Mouse (Mus musculus) frontal cortex, adult 2 months (tissue): Measurements from ENCODE around the gene Slc4a10. TPM values are rescaled to one million over a fixed set of nuclear protein-coding genes. Genes with fewer than 3 reads are reported as not detected.
"Not testable (repeated sequence)": the region's sequence is repeated elsewhere in the genome, so short reads cannot be mapped to it uniquely, and the experiment has no call there.

Source experiments
- DNase-seq, 2 experiments: peaks; one replicate each; pipeline ENCODE4 v3.0.0; 2022; ENCODE audit warnings: low spot score in 1 of 2; ENCODE audit errors: extremely low spot score in 1 of 2
- polyA plus RNA-seq: library from polyadenylated mRNA; depleted of rRNA; stranded (reverse); fragments of >200 nt; gene quantifications from 2 replicates; pipeline ENCODE4 v1.2.3, GENCODE M21; 2012; rRNA removed

Gene Slc4a10
- polyA plus RNA-seq = 128 and 138 TPM in 2 replicates

GRCm38 (mm10) chr2:62046421-62046845, at the start of gene Slc4a10:
Slc4a10 (plus strand) TSS chr2:62046462.
- DNase-seq = peak; percentile 65 to 78

- DNase-seq = not testable (repeated sequence)
Measured at GRCm38 (mm10) chr2:62001251-62001650, 45.0 kb upstream of the Slc4a10 start.

GRCm38 (mm10) chr2:62018209-62018608, 28.1 kb upstream of the Slc4a10 start:
- no peak for DNase-seq

GRCm38 (mm10) chr2:62046861-62047503, 720 bp downstream of the Slc4a10 start:
- DNase-seq = no peak

- peak; percentile 60 to 84 for DNase-seq
Measured at GRCm38 (mm10) chr2:62047504-62048005, 1.3 kb downstream of the Slc4a10 start.

GRCm38 (mm10) chr2:62048116-62048515, 1.9 kb downstream of the Slc4a10 start:
- DNase-seq = peak in 1 of 2 experiments; percentile 17

- DNase-seq = no peak
Measured at GRCm38 (mm10) chr2:62076512-62076911, 30.2 kb downstream of the Slc4a10 start.

GRCm38 (mm10) chr2:62087566-62087965, 41.3 kb downstream of the Slc4a10 start:
- DNase-seq = no peak

GRCm38 (mm10) chr2:62088715-62089114, 42.5 kb downstream of the Slc4a10 start:
- no peak for DNase-seq

- no peak for DNase-seq
Measured at GRCm38 (mm10) chr2:62089208-62089607, 42.9 kb downstream of the Slc4a10 start.

GRCm38 (mm10) chr2:62100526-62100925, 54.3 kb downstream of the Slc4a10 start:
- no peak for DNase-seq

- peak; percentile 38 to 77 for DNase-seq
Measured at GRCm38 (mm10) chr2:62115346-62115745, 69.1 kb downstream of the Slc4a10 start.

GRCm38 (mm10) chr2:62129975-62130374, 83.7 kb downstream of the Slc4a10 start:
- DNase-seq = no peak

GRCm38 (mm10) chr2:62134911-62135310, 88.6 kb downstream of the Slc4a10 start:
- DNase-seq = no peak

GRCm38 (mm10) chr2:62147636-62148035, 101.4 kb downstream of the Slc4a10 start:
- peak in 1 of 2 experiments; percentile 53 for DNase-seq

GRCm38 (mm10) chr2:62149421-62149820, 103.2 kb downstream of the Slc4a10 start:
- DNase-seq = no peak

- DNase-seq = peak in 1 of 2 experiments; percentile 29
Measured at GRCm38 (mm10) chr2:62150830-62151229, 104.6 kb downstream of the Slc4a10 start.

GRCm38 (mm10) chr2:62210109-62210508, 163.8 kb downstream of the Slc4a10 start:
- no peak for DNase-seq

- no peak for DNase-seq
Measured at GRCm38 (mm10) chr2:62211106-62211505, 164.8 kb downstream of the Slc4a10 start.

- DNase-seq = no peak
Measured at GRCm38 (mm10) chr2:62227563-62227962, 181.3 kb downstream of the Slc4a10 start.

GRCm38 (mm10) chr2:62231271-62231670, 185.0 kb downstream of the Slc4a10 start:
- DNase-seq = no peak

- no peak for DNase-seq
Measured at GRCm38 (mm10) chr2:62244167-62244566, 197.9 kb downstream of the Slc4a10 start.
